Mouse (Mus musculus): ENCODE results near the gene Elf2.
A peak's percentile ranks its signal among the peaks of the same experiment; 100 is the strongest.
"Not testable (repeated sequence)": the region's sequence is repeated elsewhere in the genome, so short reads cannot be mapped to it uniquely, and the experiment has no call there.

The Elf2 gene

DNA sequence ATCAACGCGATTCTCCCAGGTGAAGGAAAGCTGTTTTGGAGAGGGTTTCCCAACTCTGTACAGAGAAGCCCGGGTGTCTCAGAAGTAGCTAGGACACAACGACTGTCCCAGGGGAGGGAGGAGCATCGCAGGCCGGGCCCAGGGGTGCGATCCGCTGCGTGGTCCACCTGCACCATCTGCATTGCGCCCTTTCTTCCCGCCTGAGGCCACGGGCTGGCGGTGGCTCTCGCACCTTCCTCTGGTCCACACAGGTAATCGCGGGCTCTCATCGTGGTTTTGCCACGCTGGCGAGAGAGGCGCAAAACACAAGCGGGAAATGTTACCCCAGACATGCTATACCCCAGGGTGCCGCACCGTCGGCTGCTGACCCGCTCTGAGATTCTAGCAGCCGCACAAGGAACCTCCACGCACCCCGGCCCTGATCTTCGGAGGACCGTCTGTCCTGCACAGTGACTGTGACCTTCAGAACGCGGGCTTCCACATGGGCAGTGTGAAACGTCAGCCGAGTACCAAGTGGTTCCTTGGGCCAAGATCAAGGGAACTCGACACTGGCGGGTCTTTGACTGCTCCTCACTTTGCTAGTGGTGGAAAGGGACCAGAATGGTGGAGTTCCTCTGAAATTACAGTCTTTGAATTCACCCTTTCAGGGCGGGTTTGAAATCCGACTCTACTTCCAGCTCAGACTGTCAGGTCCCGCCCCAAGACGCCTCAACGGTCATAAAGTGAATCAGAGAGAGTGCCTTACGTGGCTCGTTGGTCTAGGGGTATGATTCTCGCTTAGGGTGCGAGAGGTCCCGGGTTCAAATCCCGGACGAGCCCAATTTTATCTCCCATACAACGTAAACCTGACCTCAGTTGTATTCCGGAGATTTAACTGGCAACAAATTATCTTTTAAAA is 18.4 kb upstream of the Elf2 start:
- peak; percentile 75 for DNase-seq (ENCODE audit: low spot score)

DNA sequence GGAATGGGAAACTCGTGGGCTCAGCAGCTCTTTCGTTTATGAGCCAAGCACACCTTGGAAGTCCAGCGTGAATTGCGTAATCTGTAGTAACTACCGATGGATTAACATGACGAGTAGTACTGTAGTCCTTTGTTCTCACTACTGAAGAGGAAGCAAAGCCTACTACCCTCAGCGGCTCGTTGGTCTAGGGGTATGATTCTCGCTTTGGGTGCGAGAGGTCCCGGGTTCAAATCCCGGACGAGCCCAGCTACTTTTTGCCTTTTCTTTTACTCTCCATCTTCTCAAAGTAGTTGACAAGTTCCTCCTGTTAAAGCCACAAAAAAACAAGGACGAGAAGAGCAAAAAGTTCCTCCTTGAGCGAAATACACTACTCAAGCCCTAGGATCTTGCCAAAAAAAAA is 17.7 kb upstream of the Elf2 start:
- DNase-seq (ENCODE audit: low spot score) = peak; percentile 61

DNA sequence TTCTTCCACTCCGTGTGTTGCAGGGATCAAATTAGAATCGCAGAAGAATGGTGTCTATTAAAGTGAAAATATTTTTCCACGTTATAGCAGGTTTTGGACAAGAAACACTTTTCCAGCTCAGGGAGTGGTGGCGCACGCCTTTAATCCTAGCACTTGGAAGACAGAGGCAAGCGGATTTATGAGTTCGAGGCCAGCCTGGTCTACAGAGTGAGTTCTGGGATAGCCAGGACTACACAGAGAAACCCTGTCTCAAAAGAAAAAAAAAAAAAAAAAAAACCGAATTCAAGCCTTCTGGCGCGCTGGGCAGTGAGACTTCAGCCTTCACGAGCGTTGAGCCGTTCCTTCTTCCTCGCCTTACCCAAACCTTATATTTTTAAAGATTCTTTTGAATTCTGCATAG is 17.2 kb upstream of the Elf2 start:
- DNase-seq (ENCODE audit: low spot score) = no peak

DNA sequence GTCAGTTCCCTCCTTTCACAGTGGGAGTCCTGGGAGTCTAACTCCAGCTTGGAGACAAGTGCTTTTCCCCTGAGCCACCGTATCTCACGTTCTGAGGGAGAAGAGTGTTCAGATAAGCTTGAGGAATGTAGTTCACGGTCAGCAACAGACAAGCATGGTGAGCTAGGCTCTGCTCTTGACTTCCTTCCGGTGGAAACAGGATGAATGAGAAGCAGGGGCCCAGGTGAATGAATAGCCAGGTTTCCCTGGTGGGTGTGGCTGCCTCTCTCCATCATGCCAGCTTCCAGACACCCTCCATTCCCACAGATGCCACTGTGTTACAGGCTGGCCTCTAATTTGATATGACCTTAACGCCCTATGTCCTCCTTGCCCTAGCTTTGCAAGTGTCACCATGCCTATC is 16.6 kb upstream of the Elf2 start:
- no peak for DNase-seq (ENCODE audit: low spot score)

DNA sequence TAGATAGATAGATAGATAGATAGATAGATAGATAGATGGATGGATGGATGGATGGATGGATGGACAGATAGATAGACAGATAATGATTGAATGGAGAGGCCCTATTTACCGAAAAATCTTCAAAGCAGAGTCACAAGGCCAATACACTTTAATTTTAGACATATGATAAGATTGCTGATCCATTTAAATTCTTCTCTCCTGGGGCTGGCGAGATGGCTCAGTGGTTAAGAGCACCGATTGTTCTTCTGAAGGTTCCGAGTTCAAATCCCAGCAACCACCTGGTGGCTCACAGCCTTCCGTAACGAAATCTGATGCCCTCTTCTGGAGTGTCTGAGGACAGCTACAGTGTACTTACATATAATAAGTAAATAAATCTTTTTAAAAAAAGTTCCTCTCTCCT is 14.5 kb upstream of the Elf2 start:
- DNase-seq (ENCODE audit: low spot score) = not testable (repeated sequence)

DNA sequence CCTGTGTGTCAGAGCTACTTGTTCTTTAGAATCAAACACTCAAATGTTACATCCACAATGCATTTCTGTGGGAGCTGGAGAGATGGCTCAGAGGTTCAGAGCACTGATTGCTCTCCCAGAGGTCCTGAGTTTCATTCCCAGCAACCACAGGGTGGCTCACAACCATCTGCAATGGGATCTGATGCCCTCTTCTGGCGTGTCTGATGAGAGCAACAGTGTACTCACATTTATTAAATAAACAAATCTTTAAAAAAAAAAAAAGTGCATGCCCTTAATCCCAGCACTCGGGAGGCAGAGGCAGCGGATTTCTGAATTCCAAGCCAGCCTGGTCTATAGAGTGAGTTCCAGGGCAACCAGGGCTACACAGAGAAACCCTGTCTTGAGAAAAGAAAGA is 13.6 kb upstream of the Elf2 start:
- no peak for DNase-seq (ENCODE audit: low spot score)

DNA sequence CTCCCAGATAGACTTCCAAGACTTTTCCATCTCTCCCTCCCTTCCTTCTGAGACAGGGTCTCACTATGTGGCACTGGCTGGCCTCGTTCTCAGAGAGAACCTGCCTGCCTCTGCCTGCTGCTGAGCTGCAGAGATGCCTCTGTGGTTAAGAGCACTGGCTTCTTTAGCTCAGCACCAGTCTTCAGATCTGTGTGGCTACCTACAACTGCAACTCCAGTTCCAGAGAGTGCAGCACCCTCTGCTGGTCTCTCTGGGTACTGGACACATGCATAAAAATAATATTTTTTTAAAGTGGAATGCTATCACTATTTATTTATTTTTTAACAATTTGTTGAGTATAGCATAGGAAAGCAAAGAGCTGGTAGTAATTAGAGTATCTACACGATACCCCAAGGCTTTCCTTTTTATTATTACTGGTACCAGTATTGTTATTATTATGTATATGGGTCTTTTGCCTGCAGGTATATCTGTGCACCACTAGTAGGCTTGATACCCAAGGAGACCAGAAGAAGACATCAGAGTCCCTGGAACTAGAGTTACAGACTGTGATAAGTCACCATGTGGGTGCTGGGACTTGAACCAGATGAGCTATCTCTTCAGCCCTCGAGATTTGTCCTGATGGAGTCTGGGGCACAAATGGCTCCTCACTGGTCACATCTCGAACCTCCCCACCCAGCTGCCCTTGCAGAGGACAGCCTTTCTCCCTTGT is 13.0 kb upstream of the Elf2 start:
- DNase-seq (ENCODE audit: low spot score) = peak; percentile 49

DNA sequence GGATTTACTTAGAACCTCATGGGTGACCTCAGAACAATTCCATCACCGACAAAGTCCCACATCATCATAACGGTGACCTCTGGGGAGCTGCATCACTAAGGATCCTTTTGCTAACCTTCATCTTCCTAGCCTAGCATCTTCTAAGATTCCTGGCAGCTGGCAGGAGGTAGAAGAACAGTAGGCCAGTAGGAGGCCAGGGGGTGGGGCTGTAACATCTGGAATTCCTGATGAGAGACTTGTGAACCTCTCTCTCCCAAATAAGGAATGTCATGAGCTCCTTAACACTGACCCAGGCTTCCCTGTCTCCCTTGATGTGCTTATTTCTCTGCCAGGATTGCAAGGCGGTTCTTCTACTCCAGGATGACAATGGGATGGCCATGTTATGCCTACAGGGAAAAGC is 10.3 kb upstream of the Elf2 start:
- no peak for DNase-seq (ENCODE audit: low spot score)

DNA sequence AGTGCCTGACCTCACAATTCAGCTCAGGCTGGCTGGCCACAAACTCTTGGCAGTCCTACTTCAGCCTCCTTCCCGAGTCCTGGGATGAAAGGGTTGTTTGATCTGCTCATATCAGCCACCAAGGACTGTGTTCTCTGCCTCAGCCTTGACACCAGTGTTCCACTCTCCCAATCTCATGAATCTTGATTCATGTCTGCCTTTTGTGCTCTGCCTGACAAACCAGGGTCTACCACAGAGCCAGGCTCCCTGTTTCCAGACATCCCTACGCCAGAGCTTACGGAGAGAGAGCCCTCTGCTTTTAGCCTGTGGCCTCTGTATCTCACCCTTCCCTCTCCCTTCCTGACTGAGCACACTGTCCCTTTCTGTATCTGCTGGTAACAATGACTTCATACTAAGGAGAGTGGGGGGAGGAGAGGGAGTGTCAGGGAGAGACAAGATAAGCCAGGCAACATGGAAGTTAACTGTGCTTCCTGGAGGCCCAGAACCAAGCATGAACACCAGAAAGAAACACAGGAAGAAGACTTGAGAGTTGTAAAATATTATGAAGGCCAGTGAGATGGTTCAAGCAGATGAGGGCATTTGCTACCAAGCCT is 8.3 kb upstream of the Elf2 start:
- DNase-seq (ENCODE audit: low spot score) = no peak

DNA sequence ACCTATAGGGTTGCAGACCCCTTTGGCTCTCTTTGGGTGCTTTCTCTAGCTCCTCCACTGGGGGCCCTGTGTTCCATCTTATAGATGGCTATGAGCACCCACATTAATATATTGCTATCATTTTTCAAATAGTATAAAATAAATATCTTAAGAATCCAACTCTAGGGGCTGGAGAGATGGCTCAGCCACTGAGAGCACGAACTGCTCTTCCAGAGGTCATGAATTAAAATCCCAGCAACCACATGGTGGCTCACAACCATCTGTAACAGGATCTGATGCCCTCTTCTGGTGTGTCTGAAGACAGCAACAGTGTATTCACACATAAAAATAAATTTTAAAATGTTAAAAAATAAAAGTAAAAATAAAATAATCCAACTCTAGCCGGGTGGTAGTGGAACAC is 4.6 kb upstream of the Elf2 start:
- not testable (repeated sequence) for DNase-seq (ENCODE audit: low spot score)

DNA sequence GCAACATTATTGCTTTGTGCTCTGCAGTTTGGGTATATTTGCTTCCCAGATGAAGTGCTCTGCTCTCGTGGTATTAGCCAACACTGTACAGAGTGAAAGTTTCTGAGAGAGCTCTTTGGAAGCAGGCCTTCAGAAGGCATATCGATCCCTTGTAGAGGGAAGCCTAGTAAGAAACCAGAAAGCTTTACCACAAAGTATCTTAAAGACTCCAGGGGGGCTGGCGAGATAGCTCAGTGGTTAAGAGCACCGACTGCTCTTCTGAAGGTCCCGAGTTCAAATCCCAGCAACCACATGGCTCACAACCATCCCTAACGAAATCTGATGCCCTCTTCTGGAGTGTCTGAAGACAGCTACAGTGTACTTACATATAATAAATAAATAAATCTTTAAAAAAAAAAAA is 3.7 kb upstream of the Elf2 start:
- not testable (repeated sequence) for DNase-seq (ENCODE audit: low spot score)

DNA sequence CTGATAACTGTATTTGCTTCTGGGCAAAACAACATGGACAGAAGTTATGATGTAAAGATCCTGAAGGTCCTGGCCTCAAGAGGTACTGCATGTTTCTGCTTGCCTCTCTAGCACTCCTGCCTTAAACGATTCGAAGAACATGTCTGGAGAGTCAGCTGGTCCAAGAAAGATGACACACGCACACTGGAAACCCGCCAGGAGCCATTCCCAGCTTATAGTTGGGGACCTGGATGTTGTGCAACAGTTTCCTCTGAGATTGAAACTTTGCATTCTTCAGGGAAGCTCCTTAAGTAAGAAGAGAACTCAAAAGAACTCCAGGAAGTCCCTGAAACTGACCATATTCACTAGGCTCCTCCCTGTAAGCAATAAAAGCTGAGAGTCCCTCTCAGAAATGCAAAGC is 2.8 kb upstream of the Elf2 start:
- DNase-seq (ENCODE audit: low spot score) = no peak

DNA sequence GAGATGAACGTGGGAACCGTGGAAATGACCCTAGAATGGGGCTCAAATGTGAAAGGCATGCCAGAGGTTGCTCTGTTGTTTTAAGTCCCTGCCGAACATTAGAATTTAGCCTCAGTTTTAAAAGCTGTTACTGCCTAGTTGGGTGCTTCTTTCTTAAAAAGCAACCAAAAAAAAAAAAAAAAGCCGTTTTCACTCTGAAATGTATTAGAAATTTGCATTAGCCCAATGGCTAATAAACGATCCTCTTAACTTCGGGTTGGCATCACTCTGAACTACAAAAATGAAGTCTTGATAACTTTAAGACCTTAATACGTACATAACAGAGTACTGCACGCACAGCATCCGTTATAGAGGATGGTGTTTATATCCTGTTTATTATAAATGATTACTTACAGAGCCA is 1.7 kb upstream of the Elf2 start:
- DNase-seq (ENCODE audit: low spot score) = no peak

DNA sequence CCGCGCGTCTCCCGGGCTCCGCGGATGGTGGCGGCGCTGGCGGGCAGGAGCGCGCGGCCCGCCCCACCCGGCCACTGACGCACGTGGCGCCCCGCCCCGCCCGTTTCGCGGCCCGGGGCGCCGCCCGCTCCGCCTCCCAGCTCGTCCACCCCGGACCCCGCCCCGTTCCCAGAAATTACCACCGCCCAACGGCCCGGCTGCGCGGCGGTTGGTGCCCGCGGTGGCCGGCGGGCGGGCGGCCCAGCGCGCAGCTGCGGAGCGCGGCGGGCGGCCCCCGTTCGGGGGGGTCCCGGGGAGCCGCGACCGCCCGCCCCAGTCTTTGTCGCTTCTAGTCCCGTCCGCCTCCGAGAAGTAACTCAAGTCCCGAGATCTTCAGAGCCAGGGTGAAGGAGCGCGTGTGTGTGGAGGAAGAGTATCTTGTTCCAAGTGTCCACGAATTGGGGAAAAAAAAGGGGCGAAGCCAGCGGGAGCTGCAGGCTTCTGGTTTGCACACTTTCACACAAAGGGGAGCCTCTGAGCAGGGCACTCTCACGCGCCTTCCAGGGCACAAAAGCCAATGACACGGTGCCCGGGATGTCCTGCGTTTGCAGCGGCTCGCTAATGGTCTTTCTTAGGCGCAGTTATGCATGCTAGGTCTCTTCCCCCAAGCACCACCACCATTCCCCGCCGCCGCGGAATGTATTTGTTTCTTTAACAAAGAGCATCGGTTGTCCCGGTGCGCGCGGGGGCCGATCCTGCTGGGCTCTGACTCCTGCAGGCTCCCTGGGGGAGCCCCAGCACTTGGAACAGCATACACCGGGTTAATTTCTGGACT is 1.0 kb upstream of the Elf2 start:
- DNase-seq (ENCODE audit: low spot score) = peak; percentile 83

DNA sequence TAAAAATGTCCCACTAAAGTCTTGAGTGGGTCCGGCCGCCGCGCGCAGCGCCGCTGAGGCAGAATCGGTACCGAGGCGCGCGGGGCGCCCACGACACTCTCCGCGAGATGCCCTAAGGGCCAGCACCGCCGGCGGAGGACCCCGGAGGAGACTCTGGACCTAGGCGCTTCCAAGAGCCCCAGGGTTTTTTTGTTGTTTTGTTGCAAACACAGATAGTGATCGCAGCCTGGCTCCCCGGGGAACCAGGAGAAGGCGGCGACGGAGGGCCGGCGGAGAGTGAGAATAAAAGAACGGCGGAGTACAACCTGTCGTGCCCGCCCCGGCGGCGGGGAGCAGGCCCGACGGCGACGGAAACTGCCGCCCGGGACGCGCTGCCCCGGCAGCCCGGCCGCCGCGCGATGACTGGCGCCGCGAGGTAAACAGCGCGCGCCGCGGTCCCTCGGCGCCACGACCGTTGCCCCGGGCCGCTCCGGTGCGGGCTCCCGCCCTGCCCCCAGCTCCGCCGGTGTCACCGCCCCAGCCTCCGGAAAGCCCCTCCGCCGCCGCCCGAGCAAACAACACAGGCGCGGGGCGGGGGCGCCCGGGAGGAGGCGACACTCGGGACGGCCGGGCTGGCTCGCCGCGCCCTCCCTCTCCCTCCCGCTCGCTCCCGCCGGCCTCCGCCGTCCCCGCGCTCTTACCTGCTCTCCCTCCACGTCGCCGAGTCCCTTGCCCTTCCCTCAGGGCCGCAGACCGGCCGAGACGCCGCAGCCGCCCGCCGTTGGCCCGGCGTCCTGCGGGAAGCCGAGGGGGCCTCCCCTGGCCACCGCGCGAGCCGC is 520 bp downstream of the Elf2 start:
- DNase-seq (ENCODE audit: low spot score) = peak; percentile 30

DNA sequence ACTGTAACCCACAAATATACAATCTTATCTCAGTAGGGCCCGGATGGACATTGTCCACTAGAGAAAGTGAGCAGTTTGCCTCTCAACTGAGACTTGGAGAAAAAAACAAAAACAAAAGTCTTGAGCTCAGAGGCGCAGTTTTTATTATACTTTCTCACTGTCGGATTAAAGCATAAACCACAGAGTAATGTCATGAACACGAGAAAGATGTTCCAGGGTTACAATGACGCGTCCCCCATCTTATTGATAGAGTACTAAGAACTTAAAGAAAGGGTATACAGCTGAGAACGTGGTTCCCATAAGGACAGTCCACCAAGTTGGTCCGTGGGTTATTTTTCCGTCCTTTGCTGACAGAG is 1.1 kb downstream of the Elf2 start:
- no peak for DNase-seq (ENCODE audit: low spot score)

DNA sequence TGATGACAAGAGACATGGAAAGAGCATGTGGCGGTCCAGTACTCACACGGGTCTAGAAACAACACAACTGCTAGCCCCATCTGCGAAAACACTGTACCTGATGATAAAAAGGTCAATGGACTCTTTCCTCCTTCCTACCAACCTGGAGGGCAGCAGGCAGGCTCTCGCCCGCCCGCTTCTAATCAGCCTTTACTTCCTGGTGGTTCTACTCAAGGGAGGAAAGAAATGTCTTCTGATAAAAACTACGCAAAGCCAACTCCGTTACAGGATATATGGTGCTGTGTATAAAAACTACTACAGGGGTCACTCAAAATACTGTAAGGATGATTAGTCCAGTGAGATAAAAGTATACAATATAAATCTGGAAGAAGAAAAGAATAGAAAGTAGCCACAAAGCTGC is 5.1 kb downstream of the Elf2 start:
- no peak for DNase-seq (ENCODE audit: low spot score)

DNA sequence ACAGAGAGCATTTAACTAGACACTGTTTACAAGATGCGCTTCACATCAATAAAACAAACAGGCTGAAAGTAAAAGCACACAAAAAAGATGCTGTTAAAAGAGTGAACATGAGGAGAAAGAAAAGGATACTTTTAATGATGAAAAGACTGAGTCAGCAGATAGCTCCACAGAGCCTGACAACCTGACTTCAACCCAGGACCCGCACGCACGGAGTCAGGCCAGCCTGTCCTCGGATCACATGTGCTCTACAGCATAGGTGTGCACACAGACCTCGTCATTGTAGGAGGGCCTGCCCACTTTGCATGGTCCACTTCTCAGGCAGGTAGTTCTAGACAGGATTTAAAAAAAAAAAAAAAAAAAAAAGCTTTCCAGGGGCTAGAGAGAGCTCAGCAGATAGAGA is 6.5 kb downstream of the Elf2 start:
- DNase-seq (ENCODE audit: low spot score) = no peak

DNA sequence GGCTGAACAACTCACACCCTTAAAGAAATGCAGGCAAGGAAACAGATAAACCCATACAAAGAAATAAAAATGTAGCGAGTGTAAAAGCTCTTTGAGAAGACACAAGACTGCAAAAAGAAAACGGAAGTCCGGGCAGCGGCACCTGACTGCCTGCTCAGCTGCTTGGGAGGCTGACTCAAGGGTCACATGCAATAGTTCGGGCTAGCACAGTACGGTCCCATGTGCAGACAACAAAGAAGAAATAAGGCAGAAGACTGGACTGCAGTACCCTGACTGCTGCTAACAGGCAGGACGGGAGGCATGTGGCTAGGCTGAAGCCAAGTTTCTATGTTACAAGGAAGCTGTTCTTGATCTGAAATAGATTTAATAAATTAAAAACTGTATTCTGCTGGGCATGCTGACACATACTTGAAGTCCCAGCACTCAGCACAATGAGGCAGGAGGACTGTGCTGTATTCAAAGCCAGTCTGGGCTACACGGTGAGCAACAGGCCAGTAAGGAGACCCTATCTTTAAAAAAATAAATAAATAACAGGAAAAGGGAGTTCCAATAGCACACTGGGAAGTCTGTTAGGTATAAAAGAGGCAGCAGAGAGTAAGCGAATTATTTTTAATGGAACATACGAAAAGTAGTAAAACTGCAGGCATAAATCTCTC is 7.1 kb downstream of the Elf2 start:
- DNase-seq (ENCODE audit: low spot score) = peak; percentile 23

DNA sequence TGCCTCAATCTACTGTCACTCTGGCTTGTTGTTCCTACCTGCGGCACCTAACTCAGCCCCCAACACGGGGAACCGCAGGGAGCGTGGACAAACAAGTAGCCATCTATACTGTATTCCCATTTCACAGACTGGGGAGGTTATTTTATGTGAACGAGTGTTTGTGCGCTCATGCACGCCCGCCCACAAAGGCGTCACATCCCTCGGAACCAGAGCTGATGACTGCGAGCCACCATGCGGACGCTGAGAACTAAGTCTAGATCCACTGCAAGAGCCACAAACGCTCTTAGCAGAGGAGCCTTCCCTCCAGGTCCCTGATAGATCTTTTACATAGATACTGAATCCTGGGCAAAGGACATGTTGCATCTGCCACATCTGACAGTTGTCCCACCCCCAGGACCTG is 10.4 kb downstream of the Elf2 start:
- no peak for DNase-seq (ENCODE audit: low spot score)

DNA sequence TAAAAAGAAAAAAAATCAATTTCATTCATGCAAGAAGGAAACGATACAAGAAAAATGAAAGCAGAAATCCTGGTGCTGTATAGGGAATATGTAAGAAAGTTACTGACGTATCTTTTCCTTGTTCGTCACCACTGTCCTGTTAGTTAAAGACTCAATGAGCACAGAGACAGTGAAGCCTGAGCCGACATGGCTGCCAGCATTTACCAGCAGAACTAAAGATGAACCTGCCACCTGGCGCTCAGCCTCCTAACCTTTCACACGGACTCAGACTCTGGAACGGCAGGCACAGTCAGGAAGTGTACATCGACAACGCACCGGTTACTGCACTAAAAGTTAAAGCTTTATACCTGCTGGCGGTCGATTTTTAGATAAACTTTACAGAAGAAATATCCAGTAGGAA is 11.9 kb downstream of the Elf2 start:
- no peak for DNase-seq (ENCODE audit: low spot score)
